Mouse (Mus musculus) intestine, embryonic 14.5 days (tissue): ENCODE measurements around the gene Pknox2. TPM values are rescaled to one million over a fixed set of nuclear protein-coding genes. Genes with fewer than 3 reads are reported as not detected.
A peak's percentile ranks its signal among the peaks of the same experiment; 100 is the strongest.

Source experiments
- ATAC-seq: fragments of 200-750 bp; cut with Nextera tagmentation; replicated peaks from 2 replicates; pipeline ENCODE4 v1.8.0; 2017; ENCODE audit warnings: low read depth, moderate number of reproducible peaks, moderate TSS enrichment, moderate library complexity; ENCODE audit not compliant: low FRiP score, low TSS enrichment
- DNase-seq: peaks from one replicate; pipeline ENCODE4 v3.0.0-alpha.2; 2018; ENCODE audit warnings: low spot score
- H3K27ac ChIP-seq: fragments of 300-500 bp; sonication (generic); 2 replicates; pipeline ENCODE4 v1.5.1; 2014; ENCODE audit warnings: low read depth, mild to moderate bottlenecking, control low read depth
- H3K27me3 ChIP-seq: fragments of 300-500 bp; sonication (generic); replicated peaks from 2 replicates; pipeline ENCODE4 v1.6.1; 2014; ENCODE audit warnings: low read length, control low read depth; ENCODE audit not compliant: control insufficient read depth, insufficient read depth
- H3K36me3 ChIP-seq: fragments of 300-500 bp; sonication (generic); 2 replicates; pipeline ENCODE4 v1.6.1; 2014; ENCODE audit warnings: low read length, control low read depth; ENCODE audit not compliant: control insufficient read depth, insufficient read depth
- H3K4me1 ChIP-seq: fragments of 300-500 bp; sonication (generic); replicated peaks from 2 replicates; pipeline ENCODE4 v1.6.1; 2014; ENCODE audit warnings: low read length, control low read depth, mixed read lengths; ENCODE audit not compliant: control insufficient read depth, insufficient read depth
- H3K4me2 ChIP-seq: fragments of 300-500 bp; sonication (generic); 2 replicates; pipeline ENCODE4 v1.6.1; 2014; ENCODE audit warnings: low read length
- H3K4me3 ChIP-seq: fragments of 300-500 bp; sonication (generic); 2 replicates; pipeline ENCODE4 v1.5.1; 2014; ENCODE audit warnings: low read depth, low read length, control low read depth, mixed read lengths
- H3K9ac ChIP-seq: fragments of 300-500 bp; sonication (generic); 2 replicates; pipeline ENCODE4 v1.6.1; 2014; ENCODE audit warnings: mild to moderate bottlenecking, low read length
- H3K9me3 ChIP-seq: fragments of 300-500 bp; sonication (generic); 2 replicates; pipeline ENCODE4 v1.6.1; 2016; ENCODE audit warnings: low read length, control low read depth; ENCODE audit not compliant: control insufficient read depth
- WGBS: fragments of 180-500 bp; shearing (Covaris S2); extraction: QIAGEN DNeasy Blood & Tissue Kit; methylation state at CpG from one replicate; pipeline ENCODE4 v1.1.7; 2014; 5-methylcytosine and 5-hydroxymethylcytosine counted together
- polyA plus RNA-seq: library from polyadenylated mRNA; unstranded; fragments of >200 nt; fragmentation: Nextera tagmentation; extraction: Ambion mirVana; gene quantifications from 2 replicates; pipeline ENCODE4 v1.2.1, GENCODE M21; 2014

Pknox2 gene
- polyA plus RNA-seq, 1 experiment from 2014 or later = 8.8 TPM

GRCm38 (mm10) chr9:37066732-37067472 is 80.3 kb downstream of the Pknox2 start:
- Histone ChIP-seq H3K36me3 (no peaks in the 10 kb centered on the region), H3K9me3 (no peaks in the 10 kb centered on the region), H3K9ac (no peak overlapping the region), H3K4me2 (no peak overlapping the region), H3K4me3 (no peak overlapping the region), H3K4me1 (no peaks in the 10 kb centered on the region; the same call in 1 of the 2 replicates), H3K27ac (no peak overlapping the region), H3K27me3 (no peaks in the 10 kb centered on the region)
- ATAC-seq (no peak), DNase-seq (no peak)
- 77% methylated on average over 8 of the region's 8 CpGs for WGBS

GRCm38 (mm10) chr9:37061627-37062026 is 85.6 kb downstream of the Pknox2 start:
- Histone ChIP-seq H3K4me3 (no peak overlapping the region), H3K36me3 (no peaks in the 10 kb centered on the region), H3K9me3 (no peaks in the 10 kb centered on the region), H3K4me2 (no peak overlapping the region), H3K27me3 (no peaks in the 10 kb centered on the region), H3K4me1 (no peaks in the 10 kb centered on the region; the same call in 1 of the 2 replicates), H3K9ac (no peak overlapping the region), H3K27ac (no peak overlapping the region)
- no peak for ATAC-seq
- WGBS = 73% methylated on average over 2 of the region's 2 CpGs
- DNase-seq = no peak

- WGBS = 16% methylated on average over 5 of the region's 5 CpGs
- Histone ChIP-seq H3K27me3 (no peaks in the 10 kb centered on the region), H3K4me2 (peak overlapping the region; percentile 40), H3K4me3 (no peak overlapping the region), H3K27ac (peak overlapping the region; percentile 84), H3K4me1 (peaks cover 31% of the 10 kb centered on the region), H3K9ac (no peak overlapping the region), H3K9me3 (no peaks in the 10 kb centered on the region), H3K36me3 (no peaks in the 10 kb centered on the region)
- DNase-seq (no peak), ATAC-seq (peak; percentile 29; the same call in 1 of the 2 replicates)
Measured at GRCm38 (mm10) chr9:37054703-37055102, 92.5 kb downstream of the Pknox2 start.

GRCm38 (mm10) chr9:37053601-37054512 is 93.3 kb downstream of the Pknox2 start:
- peak overlapping the region; percentile 6; the same call in 1 of the 2 replicates for H3K4me3 ChIP-seq
- H3K9ac ChIP-seq = no peak overlapping the region
- H3K4me1 ChIP-seq = peaks cover 31% of the 10 kb centered on the region
- DNase-seq (peak; percentile 75), ATAC-seq (peak; percentile 88)
- H3K27me3 ChIP-seq = no peaks in the 10 kb centered on the region
- H3K4me2 ChIP-seq = peak overlapping the region; percentile 40
- H3K27ac ChIP-seq = peak overlapping the region; percentile 84
- H3K9me3 ChIP-seq = no peaks in the 10 kb centered on the region
- H3K36me3 ChIP-seq = no peaks in the 10 kb centered on the region
- 16% methylated on average over 21 of the region's 21 CpGs for WGBS

GRCm38 (mm10) chr9:37053041-37053440 is 94.2 kb downstream of the Pknox2 start:
- ATAC-seq = no peak
- no peak overlapping the region for H3K4me3 ChIP-seq

GRCm38 (mm10) chr9:37051669-37052068 is 95.5 kb downstream of the Pknox2 start:
- no peak overlapping the region for H3K9ac ChIP-seq
- H3K4me2 ChIP-seq = no peak overlapping the region
- 76% methylated on average over 4 of the region's 4 CpGs for WGBS
- H3K4me1 ChIP-seq = peaks cover 31% of the 10 kb centered on the region
- ATAC-seq (no peak), DNase-seq (no peak)
- H3K27ac ChIP-seq = no peak overlapping the region
- H3K27me3 ChIP-seq = no peaks in the 10 kb centered on the region
- no peaks in the 10 kb centered on the region for H3K9me3 ChIP-seq
- no peaks in the 10 kb centered on the region for H3K36me3 ChIP-seq
- H3K4me3 ChIP-seq = no peak overlapping the region

More at GRCm38 (mm10) chr9:37053041-37053440, 94.2 kb downstream of the Pknox2 start:
- Histone ChIP-seq H3K27me3 (no peaks in the 10 kb centered on the region), H3K9ac (no peak overlapping the region), H3K36me3 (no peaks in the 10 kb centered on the region), H3K4me1 (peaks cover 31% of the 10 kb centered on the region), H3K4me2 (peak overlapping the region; percentile 29), H3K27ac (peak overlapping the region; percentile 84), H3K9me3 (no peaks in the 10 kb centered on the region)
- DNase-seq = no peak
- WGBS = 41% methylated on average over 6 of the region's 6 CpGs

- ATAC-seq (no peak), DNase-seq (no peak)
- Histone ChIP-seq H3K9me3 (no peaks in the 10 kb centered on the region), H3K4me1 (peaks cover 1% of the 10 kb centered on the region), H3K27ac (no peak overlapping the region), H3K36me3 (no peaks in the 10 kb centered on the region), H3K27me3 (no peaks in the 10 kb centered on the region), H3K4me2 (no peak overlapping the region), H3K4me3 (no peak overlapping the region), H3K9ac (no peak overlapping the region)
- WGBS = 61% methylated on average over 5 of the region's 5 CpGs
Measured at GRCm38 (mm10) chr9:37047490-37047889, 99.7 kb downstream of the Pknox2 start.

- no peaks in the 10 kb centered on the region for H3K27me3 ChIP-seq
- H3K27ac ChIP-seq = no peak overlapping the region
- no peaks in the 10 kb centered on the region for H3K9me3 ChIP-seq
- no peak overlapping the region for H3K9ac ChIP-seq
- DNase-seq (no peak), ATAC-seq (no peak)
- H3K36me3 ChIP-seq = no peaks in the 10 kb centered on the region
- WGBS = 80% methylated on average over 1 of the region's 1 CpGs
- H3K4me1 ChIP-seq = no peaks in the 10 kb centered on the region; the same call in 1 of the 2 replicates
- no peak overlapping the region for H3K4me2 ChIP-seq
- H3K4me3 ChIP-seq = no peak overlapping the region
Measured at GRCm38 (mm10) chr9:37045875-37046274, 101.3 kb downstream of the Pknox2 start.
